Mouse (Mus musculus): ENCODE measurements around the gene Itgb2. TPM values are rescaled to one million over a fixed set of nuclear protein-coding genes. Genes with fewer than 3 reads are reported as not detected.

Gene Itgb2
- polyA plus RNA-seq, 1 experiment from 2014 or later = 1.3 TPM

- Histone ChIP-seq H3K36me3 (replicated peaks) (peaks cover 93% of the 10 kb centered on the region), H3K4me3 (no peak overlapping the region), H3K27me3 (replicated peaks; ENCODE audit: low read depth, poor library complexity, severe bottlenecking) (no peaks in the 10 kb centered on the region), H3K9me3 (no peaks in the 10 kb centered on the region), H3K4me1 (peaks cover 24% of the 10 kb centered on the region), H3K27ac (replicated peaks) (no peak overlapping the region)
- 87% methylated on average over 5 of the region's 5 CpGs for WGBS
- no peak for DNase-seq (ENCODE audit: low spot score)
Observed at GRCm38 (mm10) chr10:77506526-77506925, 23.5 kb upstream of the Itgb2 start.

- no peak for DNase-seq (ENCODE audit: low spot score)
- H3K4me1 ChIP-seq = peaks cover 24% of the 10 kb centered on the region
- no peaks in the 10 kb centered on the region for H3K9me3 ChIP-seq
- H3K4me3 ChIP-seq = no peak overlapping the region
- no peaks in the 10 kb centered on the region for H3K27me3 ChIP-seq (replicated peaks; ENCODE audit: low read depth, poor library complexity, severe bottlenecking)
- no peak overlapping the region for H3K27ac ChIP-seq (replicated peaks)
- 86% methylated on average over 13 of the region's 13 CpGs for WGBS
- peaks cover 93% of the 10 kb centered on the region for H3K36me3 ChIP-seq (replicated peaks)
Observed at GRCm38 (mm10) chr10:77506961-77507577, 23.0 kb upstream of the Itgb2 start.

GRCm38 (mm10) chr10:77507779-77508178, 22.3 kb upstream of the Itgb2 start:
- Histone ChIP-seq H3K9me3 (no peaks in the 10 kb centered on the region), H3K27me3 (replicated peaks; ENCODE audit: low read depth, poor library complexity, severe bottlenecking) (no peaks in the 10 kb centered on the region), H3K36me3 (replicated peaks) (peaks cover 95% of the 10 kb centered on the region), H3K4me1 (peaks cover 24% of the 10 kb centered on the region), H3K4me3 (no peak overlapping the region), H3K27ac (replicated peaks) (no peak overlapping the region)
- no peak for DNase-seq (ENCODE audit: low spot score)
- 96% methylated on average over 4 of the region's 4 CpGs for WGBS

- H3K27ac ChIP-seq (replicated peaks) = no peak overlapping the region
- peaks cover 95% of the 10 kb centered on the region for H3K36me3 ChIP-seq (replicated peaks)
- H3K4me1 ChIP-seq = peaks cover 24% of the 10 kb centered on the region
- no peaks in the 10 kb centered on the region for H3K27me3 ChIP-seq (replicated peaks; ENCODE audit: low read depth, poor library complexity, severe bottlenecking)
- 94% methylated on average over 3 of the region's 3 CpGs for WGBS
- H3K9me3 ChIP-seq = no peaks in the 10 kb centered on the region
- no peak for DNase-seq (ENCODE audit: low spot score)
- no peak overlapping the region for H3K4me3 ChIP-seq
Observed at GRCm38 (mm10) chr10:77508744-77509143, 21.3 kb upstream of the Itgb2 start.

GRCm38 (mm10) chr10:77509403-77510187, 20.5 kb upstream of the Itgb2 start:
- Histone ChIP-seq H3K27ac (replicated peaks) (peak overlapping the region; percentile 1; the same call in 1 of the 2 replicates), H3K36me3 (replicated peaks) (peaks cover 97% of the 10 kb centered on the region), H3K9me3 (no peaks in the 10 kb centered on the region)

GRCm38 (mm10) chr10:77510225-77510982, 19.6 kb upstream of the Itgb2 start:
- no peak overlapping the region for H3K4me3 ChIP-seq
- WGBS = 84% methylated on average over 15 of the region's 15 CpGs
- no peaks in the 10 kb centered on the region for H3K9me3 ChIP-seq
- no peaks in the 10 kb centered on the region for H3K27me3 ChIP-seq (replicated peaks; ENCODE audit: low read depth, poor library complexity, severe bottlenecking)
- peaks cover 36% of the 10 kb centered on the region for H3K4me1 ChIP-seq
- no peak for DNase-seq (ENCODE audit: low spot score)
- H3K36me3 ChIP-seq (replicated peaks) = peaks cover 89% of the 10 kb centered on the region
- no peak overlapping the region; the same call in 1 of the 2 replicates for H3K27ac ChIP-seq (replicated peaks)

More at GRCm38 (mm10) chr10:77509403-77510187, 20.5 kb upstream of the Itgb2 start:
- H3K27me3 ChIP-seq (replicated peaks; ENCODE audit: low read depth, poor library complexity, severe bottlenecking) = no peaks in the 10 kb centered on the region
- no peak overlapping the region for H3K4me3 ChIP-seq
- H3K4me1 ChIP-seq = peaks cover 29% of the 10 kb centered on the region
- 48% methylated on average over 12 of the region's 12 CpGs for WGBS
- DNase-seq (ENCODE audit: low spot score) = peak; percentile 88

- Histone ChIP-seq H3K27ac (replicated peaks) (peak within 1 kb of the TSS; percentile 89), H3K9me3 (no peaks in the 10 kb centered on the region), H3K4me3 (peak within 1 kb of the TSS; percentile 84), H3K4me1 (peaks cover 29% of the 10 kb centered on the region), H3K27me3 (replicated peaks; ENCODE audit: low read depth, poor library complexity, severe bottlenecking) (0 out of 2 replicates have a peak, but pooled peaks cover 4% of the 10 kb centered on the region), H3K36me3 (replicated peaks) (peaks cover 39% of the 10 kb centered on the region)
- DNase-seq (ENCODE audit: low spot score) = peak; percentile 93
- WGBS = under 1% methylated on average over 75 of the region's 75 CpGs
Observed at GRCm38 (mm10) chr10:77515385-77516348, 14.4 kb upstream of the Itgb2 start, which contains the start of gene Fam207a. Gene Fam207a (minus strand): TSS chr10:77515785.

GRCm38 (mm10) chr10:77516379-77516951, 13.6 kb upstream of the Itgb2 start:
- H3K9me3 ChIP-seq = no peaks in the 10 kb centered on the region
- H3K36me3 ChIP-seq (replicated peaks) = peaks cover 31% of the 10 kb centered on the region
- DNase-seq (ENCODE audit: low spot score) = no peak
- peaks cover 28% of the 10 kb centered on the region for H3K4me1 ChIP-seq
- H3K27me3 ChIP-seq (replicated peaks; ENCODE audit: low read depth, poor library complexity, severe bottlenecking) = 0 out of 2 replicates have a peak, but pooled peaks cover 6% of the 10 kb centered on the region
- WGBS = 43% methylated on average over 14 of the region's 14 CpGs
- H3K4me3 ChIP-seq = peak overlapping the region; percentile 84
- H3K27ac ChIP-seq (replicated peaks) = peak overlapping the region; percentile 89

GRCm38 (mm10) chr10:77517066-77517620, 12.9 kb upstream of the Itgb2 start:
- H3K27ac ChIP-seq (replicated peaks) = peak overlapping the region; percentile 89
- 20% methylated on average over 20 of the region's 20 CpGs for WGBS
- H3K4me1 ChIP-seq = peaks cover 35% of the 10 kb centered on the region
- no peak overlapping the region for H3K4me3 ChIP-seq
- peaks cover 25% of the 10 kb centered on the region for H3K36me3 ChIP-seq (replicated peaks)
- peak; percentile 82 for DNase-seq (ENCODE audit: low spot score)
- no peaks in the 10 kb centered on the region for H3K9me3 ChIP-seq
- 0 out of 2 replicates have a peak, but pooled peaks cover 12% of the 10 kb centered on the region for H3K27me3 ChIP-seq (replicated peaks; ENCODE audit: low read depth, poor library complexity, severe bottlenecking)

GRCm38 (mm10) chr10:77517801-77518200, 12.3 kb upstream of the Itgb2 start:
- H3K4me3 ChIP-seq = no peak overlapping the region
- no peak overlapping the region for H3K27ac ChIP-seq (replicated peaks)
- 88% methylated on average over 5 of the region's 5 CpGs for WGBS
- DNase-seq (ENCODE audit: low spot score) = no peak
- peaks cover 19% of the 10 kb centered on the region; the same call in 1 of the 2 replicates for H3K27me3 ChIP-seq (replicated peaks; ENCODE audit: low read depth, poor library complexity, severe bottlenecking)
- peaks cover 18% of the 10 kb centered on the region for H3K36me3 ChIP-seq (replicated peaks)
- H3K9me3 ChIP-seq = no peaks in the 10 kb centered on the region
- H3K4me1 ChIP-seq = peaks cover 41% of the 10 kb centered on the region

- no peaks in the 10 kb centered on the region for H3K9me3 ChIP-seq
- WGBS = 83% methylated on average over 3 of the region's 3 CpGs
- no peak for DNase-seq (ENCODE audit: low spot score)
- H3K36me3 ChIP-seq (replicated peaks) = peaks cover 4% of the 10 kb centered on the region
- no peak overlapping the region for H3K27ac ChIP-seq (replicated peaks)
- H3K4me1 ChIP-seq = peaks cover 40% of the 10 kb centered on the region
- no peak overlapping the region for H3K4me3 ChIP-seq
- H3K27me3 ChIP-seq (replicated peaks; ENCODE audit: low read depth, poor library complexity, severe bottlenecking) = peaks cover 24% of the 10 kb centered on the region; the same call in 1 of the 2 replicates
Observed at GRCm38 (mm10) chr10:77519191-77519590, 10.9 kb upstream of the Itgb2 start.

Measured in embryonic facial prominence, embryonic 10.5 days (tissue).